ENCODE assay signal across 16 mouse cellular contexts in genomic region chr10:42988627-42989026, GRCm38 (mm10).
DNase-seq lines count a peak whose midpoint lies in the region; ATAC-seq and TF ChIP-seq lines count a peak whose summit lies in the region.
"Had no signal": no experiment of that assay in that cellular context is flagged by ENCODE, and none has a peak within 500 bp of the region (broad histone marks: within the 10 kb centered on the region; RNA-seq: fewer than 3 reads in every experiment).

No protein-coding gene starts in this region.

- H3K9me3 ChIP-seq in intestine, embryonic 15.5 days = no peaks in the 10 kb centered on the region
- H3K9me3 ChIP-seq in intestine, embryonic 16.5 days (ENCODE audit: control insufficient read depth, low read length) = no peaks in the 10 kb centered on the region
- no peaks in the 10 kb centered on the region for H3K9me3 ChIP-seq in E14TG2a.4 (ENCODE audit: low read length)
- H3K9me3 ChIP-seq in embryonic facial prominence, embryonic 14.5 days (ENCODE audit: control insufficient read depth, low read length) = no peaks in the 10 kb centered on the region
- H3K9me3 ChIP-seq: embryonic facial prominence, embryonic 12.5 days; kidney, embryonic 15.5 days; limb, embryonic 10.5 days; liver, embryonic 12.5 days; neural tube, embryonic 13.5 days had no signal

- H3K27me3 ChIP-seq in intestine, embryonic 15.5 days (replicated peaks) = no peaks in the 10 kb centered on the region; the same call in 1 of the 2 replicates
- H3K27me3 ChIP-seq in intestine, embryonic 16.5 days (replicated peaks; ENCODE audit: control insufficient read depth, insufficient read depth, low read length) = no peaks in the 10 kb centered on the region
- H3K27me3 ChIP-seq in E14TG2a.4 (ENCODE audit: insufficient read depth, low read length) = peaks cover 34% of the 10 kb centered on the region
- H3K27me3 ChIP-seq in embryonic facial prominence, embryonic 14.5 days (replicated peaks; ENCODE audit: control insufficient read depth, insufficient read depth, low read length) = no peaks in the 10 kb centered on the region
- H3K27me3 ChIP-seq: embryonic facial prominence, embryonic 12.5 days had no signal

- no peak for TF ChIP-seq CTCF in E14TG2a.4 (conservative IDR thresholded peaks at IDR 0.05; ENCODE audit: low read length)

- intact Hi-C loops in gastrocnemius, postnatal 36 days (cut with DNase I) = loop anchor here (5.0 kb wide), 2 partner anchors 146 to 184 kb away; partner anchors contain the start of genes 9030612E09Rik and Sobp

- DNase-seq in embryonic facial prominence, embryonic 14.5 days (ENCODE audit: low spot score) = peak; percentile 61
- DNase-seq in gastrocnemius, postnatal 36 days = peak; percentile 42 to 55
- no peak for DNase-seq in adrenal gland, adult 8-10 months
- DNase-seq: cerebellum, adult 11-12 months; cerebellum, postnatal 36 days; right cerebral cortex, postnatal 14 days; thymus, postnatal 36 days had no signal

- no peak overlapping the region for H3K9ac ChIP-seq in intestine, embryonic 15.5 days
- H3K9ac ChIP-seq in intestine, embryonic 16.5 days (ENCODE audit: low read depth, low read length) = no peak overlapping the region
- no peak overlapping the region for H3K9ac ChIP-seq in embryonic facial prominence, embryonic 14.5 days (ENCODE audit: low read depth, low read length)
- H3K9ac ChIP-seq: embryonic facial prominence, embryonic 12.5 days; kidney, embryonic 15.5 days; liver, embryonic 12.5 days; neural tube, embryonic 13.5 days had no signal

- H3K4me3 ChIP-seq in intestine, embryonic 15.5 days (replicated peaks) = no peak overlapping the region
- H3K4me3 ChIP-seq in intestine, embryonic 16.5 days (ENCODE audit: low read length) = no peak overlapping the region
- 0 out of 2 replicates have a peak overlapping the region, but pooled peaks have one; percentile 20 for H3K4me3 ChIP-seq in E14TG2a.4 (replicated peaks; ENCODE audit: low read length)
- no peak overlapping the region for H3K4me3 ChIP-seq in embryonic facial prominence, embryonic 14.5 days (ENCODE audit: low read depth, low read length)
- H3K4me3 ChIP-seq: embryonic facial prominence, embryonic 12.5 days; kidney, embryonic 15.5 days; limb, embryonic 10.5 days; liver, embryonic 12.5 days; neural tube, embryonic 13.5 days had no signal

- peaks cover 6% of the 10 kb centered on the region; the same call in 1 of the 2 replicates for H3K4me1 ChIP-seq in intestine, embryonic 15.5 days (replicated peaks)
- peaks cover 11% of the 10 kb centered on the region for H3K4me1 ChIP-seq in intestine, embryonic 16.5 days (ENCODE audit: control insufficient read depth, insufficient read depth, low read length)
- H3K4me1 ChIP-seq in E14TG2a.4 (replicated peaks; ENCODE audit: low read depth, low read length) = peaks cover 26% of the 10 kb centered on the region
- peaks cover 11% of the 10 kb centered on the region; the same call in 1 of the 2 replicates for H3K4me1 ChIP-seq in embryonic facial prominence, embryonic 14.5 days (ENCODE audit: control insufficient read depth, insufficient read depth, low read length)
- H3K4me1 ChIP-seq: liver, embryonic 12.5 days had no signal

- H3K36me3 ChIP-seq in intestine, embryonic 15.5 days = no peaks in the 10 kb centered on the region
- H3K36me3 ChIP-seq in intestine, embryonic 16.5 days (ENCODE audit: control insufficient read depth, insufficient read depth, low read length) = no peaks in the 10 kb centered on the region
- H3K36me3 ChIP-seq in E14TG2a.4 (ENCODE audit: insufficient read depth, low read length) = no peaks in the 10 kb centered on the region
- no peaks in the 10 kb centered on the region for H3K36me3 ChIP-seq in embryonic facial prominence, embryonic 14.5 days (ENCODE audit: control insufficient read depth, insufficient read depth, low read length)
- H3K36me3 ChIP-seq: embryonic facial prominence, embryonic 12.5 days; kidney, embryonic 15.5 days; limb, embryonic 10.5 days; liver, embryonic 12.5 days; neural tube, embryonic 13.5 days had no signal

- H3K4me2 ChIP-seq in intestine, embryonic 15.5 days (replicated peaks) = no peak overlapping the region
- no peak overlapping the region for H3K4me2 ChIP-seq in intestine, embryonic 16.5 days (ENCODE audit: low read depth, low read length)
- no peak overlapping the region for H3K4me2 ChIP-seq in embryonic facial prominence, embryonic 14.5 days (ENCODE audit: low read depth, low read length)
- H3K4me2 ChIP-seq: embryonic facial prominence, embryonic 12.5 days; kidney, embryonic 15.5 days; liver, embryonic 12.5 days; neural tube, embryonic 13.5 days had no signal

- WGBS in intestine, embryonic 15.5 days = 63% methylated on average over 15 of the region's 15 CpGs
- WGBS in intestine, embryonic 16.5 days = 63% methylated on average over 15 of the region's 15 CpGs
- 45% methylated on average over 15 of the region's 15 CpGs for WGBS in embryonic facial prominence, embryonic 14.5 days

- H3K27ac ChIP-seq in intestine, embryonic 15.5 days = no peak overlapping the region
- no peak overlapping the region for H3K27ac ChIP-seq in intestine, embryonic 16.5 days (ENCODE audit: low read length)
- no peak overlapping the region for H3K27ac ChIP-seq in embryonic facial prominence, embryonic 14.5 days (replicated peaks; ENCODE audit: low read depth, low read length)
- H3K27ac ChIP-seq: embryonic facial prominence, embryonic 12.5 days; kidney, embryonic 15.5 days; limb, embryonic 10.5 days; liver, embryonic 12.5 days; neural tube, embryonic 13.5 days had no signal

- ATAC-seq in intestine, embryonic 15.5 days = 0 out of 2 replicates have a peak, but pooled peaks have one; percentile 26
- no peak; the same call in 1 of the 2 replicates for ATAC-seq in intestine, embryonic 16.5 days
- 0 out of 2 replicates have a peak, but pooled peaks have one; percentile 58 for ATAC-seq in embryonic facial prominence, embryonic 14.5 days (ENCODE audit: low read depth)
- ATAC-seq in cerebellum, adult (ENCODE audit: insufficient number of reproducible peaks, low FRiP score, low TSS enrichment) = no peak
- ATAC-seq: liver, embryonic 12.5 days had no signal

Comparison
In these comparisons a context has a peak if more than half of its experiments do, and no peak if none do; other contexts are left out.
1. ATAC-seq: peak in intestine, embryonic 15.5 days (single experiment) and embryonic facial prominence, embryonic 14.5 days (single experiment); none in intestine, embryonic 16.5 days (single experiment) and cerebellum, adult (single experiment).